Mouse (Mus musculus) lung, adult 2 months (tissue): ENCODE data around the gene Pcbp4. TPM values are rescaled to one million over a fixed set of nuclear protein-coding genes. Genes with fewer than 3 reads are reported as not detected.

Source experiments
- DNase-seq: peaks from one replicate; pipeline ENCODE4 v3.0.0; 2022
- H3K4me1 ChIP-seq: fragments of 200-500 bp; 2 replicates; pipeline ENCODE4 v1.6.1; 2011; ENCODE audit warnings: low read length; ENCODE audit not compliant: control insufficient read depth, insufficient read depth
- H3K4me3 ChIP-seq: fragments of 200-500 bp; replicated peaks from 2 replicates; pipeline ENCODE3; 2011; ENCODE audit warnings: low read depth, mild to moderate bottlenecking, control low read depth, low read length; ENCODE audit errors: extremely low read depth
- CTCF ChIP-seq: fragments of 200-500 bp; IDR thresholded peaks from 2 replicates; pipeline ENCODE4 v1.5.1; 2011; ENCODE audit warnings: mild to moderate bottlenecking, low read length, control low read depth; ENCODE audit not compliant: insufficient read depth
- POLR2A ChIP-seq: fragments of 200-500 bp; IDR thresholded peaks from 2 replicates; pipeline ENCODE4 v1.6.1; 2011; ENCODE audit warnings: low read depth, mild to moderate bottlenecking, control low read depth, low read length, borderline replicate concordance; ENCODE audit errors: extremely low read depth
- WGBS: fragments of 180-500 bp; shearing (Covaris S2); methylation state at CpG from one replicate; pipeline ENCODE4 v1.1.7; 2018; 5-methylcytosine and 5-hydroxymethylcytosine counted together
- polyA plus RNA-seq: library from polyadenylated mRNA; depleted of rRNA; stranded (reverse); fragments of >200 nt; gene quantifications from 2 replicates; pipeline ENCODE4 v1.2.3, GENCODE M21; 2012

The Pcbp4 gene
- polyA plus RNA-seq, 1 experiment, result 70.7 TPM

DNA sequence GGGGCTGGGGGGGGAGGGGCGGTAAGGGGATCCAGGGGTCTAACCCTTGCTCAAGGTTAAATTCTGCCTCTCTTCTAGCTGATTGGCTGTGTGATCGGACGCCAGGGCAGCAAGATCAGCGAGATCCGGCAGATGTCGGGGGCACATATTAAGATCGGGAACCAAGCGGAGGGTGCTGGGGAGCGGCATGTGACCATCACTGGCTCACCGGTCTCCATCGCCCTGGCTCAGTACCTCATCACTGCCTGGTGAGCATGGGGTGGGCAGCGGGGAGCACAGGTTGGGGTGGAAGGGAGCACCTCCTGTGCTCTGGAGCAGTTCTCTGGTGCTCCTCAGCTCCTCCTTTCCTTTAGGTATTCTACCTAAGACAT lies 9.3 kb downstream of the Pcbp4 start:
- TF ChIP-seq POLR2A (no peak), CTCF (no peak)
- no peaks in the 10 kb centered on the region for H3K4me1 ChIP-seq
- no peak for DNase-seq
- WGBS, result 96% methylated on average over 12 of the region's 12 CpGs
- H3K4me3 ChIP-seq, result no peak overlapping the region

DNA sequence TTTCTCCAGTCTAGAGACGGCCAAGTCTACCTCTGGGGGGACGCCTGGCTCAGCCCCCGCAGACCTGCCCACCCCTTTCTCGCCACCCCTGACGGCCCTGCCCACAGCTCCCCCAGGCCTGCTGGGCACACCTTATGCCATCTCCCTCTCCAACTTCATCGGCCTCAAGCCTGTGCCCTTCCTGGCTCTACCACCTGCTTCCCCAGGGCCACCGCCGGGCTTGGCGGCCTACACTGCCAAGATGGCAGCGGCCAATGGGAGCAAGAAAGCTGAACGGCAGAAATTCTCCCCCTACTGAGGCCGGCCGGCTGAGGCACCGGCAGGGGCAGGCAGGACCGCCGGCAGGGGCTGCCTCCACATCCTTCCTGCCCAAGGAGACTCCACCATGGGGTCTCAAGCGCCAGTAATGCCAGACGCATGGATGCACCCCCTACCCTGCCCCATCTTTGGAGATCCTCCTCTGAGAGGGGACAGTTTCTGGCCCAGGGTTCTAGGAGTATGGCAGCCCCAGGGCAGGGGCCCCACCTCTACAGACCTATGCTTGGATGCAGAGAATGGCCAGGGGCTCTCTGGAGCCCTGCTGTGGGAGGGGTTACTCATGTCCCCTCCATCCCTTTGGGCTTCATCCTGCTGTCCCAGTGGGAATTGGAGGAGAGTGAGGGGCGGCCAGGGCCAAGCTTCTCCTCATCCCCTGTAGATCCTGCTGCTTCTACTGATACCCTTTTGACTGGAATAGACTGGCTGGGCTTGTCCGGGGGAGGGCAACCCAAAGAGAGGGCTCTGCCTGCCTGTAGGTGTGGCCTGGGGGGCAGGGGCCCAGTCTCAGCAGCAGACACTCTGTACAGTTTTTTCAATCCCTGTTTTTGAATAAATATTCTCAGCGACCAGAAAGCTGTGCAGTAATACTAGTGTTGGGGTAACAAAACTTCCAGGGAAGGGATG lies 10.3 kb downstream of the Pcbp4 start:
- Histone ChIP-seq H3K4me1 (no peaks in the 10 kb centered on the region), H3K4me3 (no peak overlapping the region)
- no peak for DNase-seq
- TF ChIP-seq POLR2A, result no peak
- TF ChIP-seq CTCF, result no peak
- 91% methylated on average over 21 of the region's 21 CpGs for WGBS

GRCm38 (mm10) chr9:106464751-106465541 lies 11.9 kb downstream of the Pcbp4 start:
- TF ChIP-seq POLR2A (no peak), CTCF (no peak)
- Histone ChIP-seq H3K4me3 (peak overlapping the region; percentile 42), H3K4me1 (no peaks in the 10 kb centered on the region)
- 5% methylated on average over 98 of the region's 99 CpGs for WGBS
- no peak for DNase-seq

DNA sequence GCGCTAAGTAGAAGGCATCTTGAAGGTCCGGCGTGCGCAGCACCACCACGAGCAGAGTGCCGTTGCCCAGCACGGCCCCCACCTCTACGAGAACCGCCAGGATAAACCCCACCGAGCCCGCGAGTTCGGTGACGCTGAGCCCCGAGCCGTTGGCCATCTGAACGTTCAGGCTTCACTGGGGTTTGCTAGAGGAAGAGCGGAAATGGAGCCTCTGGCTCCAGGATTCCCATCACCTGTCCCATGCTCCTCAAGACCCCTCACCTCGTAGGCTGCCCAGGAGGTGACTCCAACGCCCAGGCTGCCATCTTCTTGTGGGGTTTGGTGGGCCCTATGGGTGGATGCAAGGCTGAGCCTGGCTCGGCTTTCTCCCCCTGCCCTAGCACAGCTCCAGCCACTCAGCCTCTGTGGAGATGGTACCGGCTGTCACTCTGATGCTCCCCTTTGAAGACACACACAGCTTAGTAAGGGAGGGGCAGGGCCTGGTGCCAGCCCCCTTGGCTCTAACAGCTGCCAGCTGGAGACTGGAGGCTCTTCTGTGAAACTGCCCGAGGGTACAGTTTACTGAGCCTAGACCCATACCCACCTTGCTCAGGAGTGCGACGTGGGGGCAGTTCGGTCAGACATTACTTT lies 12.6 kb downstream of the Pcbp4 start, which contains the start of gene Gpr62:
TSS of gene Gpr62 (minus strand) at position 368 of the 630 bp plus-strand sequence.
- 34% methylated on average over 26 of the region's 26 CpGs for WGBS
- peak within 1 kb of the TSS; percentile 42 for H3K4me3 ChIP-seq

GRCm38 (mm10) chr9:106466721-106467120 lies 13.6 kb downstream of the Pcbp4 start:
- DNase-seq, result no peak
- no peak for TF ChIP-seq POLR2A
- no peak for TF ChIP-seq CTCF
- Histone ChIP-seq H3K4me3 (no peak overlapping the region), H3K4me1 (no peaks in the 10 kb centered on the region)
- WGBS, result 83% methylated on average over 6 of the region's 6 CpGs

More for the DNA sequence above, 12.6 kb downstream of the Pcbp4 start, which contains the start of gene Gpr62:
- no peak for TF ChIP-seq CTCF
- no peak for TF ChIP-seq POLR2A
- no peak for DNase-seq
- H3K4me1 ChIP-seq, result no peaks in the 10 kb centered on the region

DNA sequence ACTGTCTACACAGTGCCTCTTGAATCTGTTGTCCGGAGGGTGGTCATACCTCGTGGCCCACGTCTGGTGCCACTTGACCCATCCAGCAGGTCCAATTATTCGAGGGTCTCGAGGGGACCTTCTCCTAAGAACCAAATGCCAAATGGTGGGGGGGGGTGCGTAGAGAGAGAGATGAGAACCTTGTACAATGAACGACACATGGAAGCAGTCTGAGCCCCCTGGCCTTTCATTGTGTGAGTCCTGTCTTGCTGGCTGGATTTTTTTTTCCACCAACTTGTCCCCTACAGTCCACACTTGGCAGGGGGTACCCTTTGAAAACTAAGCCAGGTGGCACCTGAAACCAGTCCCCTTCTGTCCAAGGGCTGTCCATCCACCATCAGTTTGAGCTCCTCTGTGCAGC lies 14.7 kb downstream of the Pcbp4 start:
- WGBS, result 93% methylated on average over 7 of the region's 7 CpGs
- H3K4me3 ChIP-seq, result no peak overlapping the region
- no peak for DNase-seq
- no peaks in the 10 kb centered on the region for H3K4me1 ChIP-seq
- TF ChIP-seq POLR2A (no peak), CTCF (no peak)

- TF ChIP-seq POLR2A (no peak), CTCF (no peak)
- Histone ChIP-seq H3K4me1 (peaks cover 1% of the 10 kb centered on the region; the same call in 1 of the 2 replicates), H3K4me3 (no peak overlapping the region)
- WGBS, result 52% methylated on average over 6 of the region's 6 CpGs
- DNase-seq, result no peak
These were observed 16.2 kb downstream of the Pcbp4 start for GRCm38 (mm10) chr9:106469317-106469716.

DNA sequence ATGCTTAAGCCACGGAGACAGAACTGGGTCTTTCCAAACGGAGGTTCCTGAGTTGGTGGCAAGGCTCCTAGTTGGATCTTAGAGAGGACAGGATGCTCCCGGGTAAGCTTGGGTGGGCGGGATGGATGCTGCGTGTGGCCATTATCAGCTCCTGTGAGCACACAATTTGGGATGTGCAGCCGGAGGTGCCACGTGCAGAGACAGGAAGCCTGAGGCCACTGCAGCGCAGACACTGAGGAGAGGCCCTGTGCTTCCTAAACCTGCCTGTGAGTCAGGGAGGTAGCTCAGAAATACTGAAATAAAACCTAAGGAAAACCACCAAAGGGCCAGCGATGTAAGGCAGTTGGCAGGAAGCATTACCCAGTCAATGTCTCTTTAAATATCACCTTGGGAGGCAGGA lies 16.7 kb downstream of the Pcbp4 start:
- DNase-seq, result no peak
- no peak overlapping the region for H3K4me3 ChIP-seq
- TF ChIP-seq CTCF (no peak), POLR2A (no peak)
- WGBS, result 49% methylated on average over 9 of the region's 9 CpGs
- peaks cover 4% of the 10 kb centered on the region; the same call in 1 of the 2 replicates for H3K4me1 ChIP-seq

- 75% methylated on average over 14 of the region's 14 CpGs for WGBS
- DNase-seq, result no peak
- H3K4me3 ChIP-seq, result no peak overlapping the region
- peaks cover 8% of the 10 kb centered on the region; the same call in 1 of the 2 replicates for H3K4me1 ChIP-seq
- TF ChIP-seq POLR2A, result no peak
- TF ChIP-seq CTCF, result no peak
These were observed 18.1 kb downstream of the Pcbp4 start for GRCm38 (mm10) chr9:106470991-106471750.
